Mouse (Mus musculus) ES-Bruce4 (cell line): ENCODE results near the gene Prm1.

ENCODE experiments used
- CTCF ChIP-seq: IDR thresholded peaks from one replicate; pipeline ENCODE4 v1.8.1; 2011; ENCODE audit warnings: low read depth, low read length
- POLR2A ChIP-seq: IDR thresholded peaks from one replicate; pipeline ENCODE4 v1.8.1; 2011; ENCODE audit warnings: low read length; ENCODE audit not compliant: insufficient read depth

DNA sequence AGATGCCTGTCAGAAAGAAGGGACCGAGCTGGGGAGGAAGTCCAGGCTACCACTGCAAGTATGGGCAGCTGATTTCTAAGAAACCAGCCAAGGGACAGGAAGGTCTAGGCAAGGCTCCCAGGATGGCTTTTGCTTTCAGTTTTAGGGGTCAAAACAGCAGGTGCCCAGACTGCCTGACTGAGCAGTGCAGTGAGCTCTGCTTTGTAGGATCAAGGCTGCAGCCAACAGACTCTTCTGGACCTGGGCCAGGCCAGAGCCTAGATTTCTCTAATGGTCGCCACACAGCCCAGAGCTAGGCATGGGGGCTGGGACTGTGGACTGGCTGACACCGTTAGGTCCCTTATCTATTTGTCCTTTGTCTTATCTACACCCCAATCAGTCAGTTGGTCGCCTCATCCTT, 30.9 kb downstream of the Prm1 start:
- TF ChIP-seq CTCF (no peak), POLR2A (no peak)
